Mouse (Mus musculus): ENCODE measurements around the gene Cog4.
"Not testable (repeated sequence)": the region's sequence is repeated elsewhere in the genome, so short reads cannot be mapped to it uniquely, and the experiment has no call there.

Gene Cog4

DNA sequence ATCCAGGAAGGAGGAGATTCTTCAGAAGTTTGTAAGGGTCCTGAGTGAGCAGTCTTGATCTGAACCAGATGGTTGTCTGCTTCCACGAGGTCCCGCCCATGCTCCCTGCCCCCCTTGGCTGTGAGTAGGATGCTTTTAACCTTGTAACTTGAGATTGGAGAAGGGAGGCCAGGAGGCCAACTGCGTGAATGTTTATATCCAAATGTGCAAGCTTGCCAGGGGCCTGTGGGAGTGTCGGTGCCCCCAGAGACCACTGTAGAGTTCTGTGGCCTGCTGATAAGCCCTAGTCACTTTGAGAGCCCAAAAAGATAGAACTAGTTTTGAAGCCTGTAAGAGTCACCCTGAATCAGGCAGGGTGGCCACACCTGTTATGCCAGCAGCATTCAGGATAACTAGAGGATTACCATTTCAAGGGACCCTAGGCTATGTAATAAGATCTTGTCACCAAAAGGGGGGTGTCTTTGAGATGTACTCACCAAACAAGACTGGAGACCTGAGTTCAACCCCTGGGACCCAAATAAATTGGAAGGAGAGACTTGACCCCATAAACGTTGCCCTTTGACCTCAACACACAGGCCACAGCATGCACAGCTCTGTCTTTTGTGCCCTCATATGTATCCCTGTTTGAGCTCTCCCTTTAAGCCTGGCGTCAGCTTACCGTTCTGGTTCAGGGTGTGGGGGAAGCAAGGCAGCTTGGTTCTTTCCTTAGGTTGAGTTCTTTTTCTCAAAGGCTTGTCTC, 75.3 kb downstream of the Cog4 start:
- DNase-seq (ENCODE audit: low read depth, low spot score), result peak; percentile 70

DNA sequence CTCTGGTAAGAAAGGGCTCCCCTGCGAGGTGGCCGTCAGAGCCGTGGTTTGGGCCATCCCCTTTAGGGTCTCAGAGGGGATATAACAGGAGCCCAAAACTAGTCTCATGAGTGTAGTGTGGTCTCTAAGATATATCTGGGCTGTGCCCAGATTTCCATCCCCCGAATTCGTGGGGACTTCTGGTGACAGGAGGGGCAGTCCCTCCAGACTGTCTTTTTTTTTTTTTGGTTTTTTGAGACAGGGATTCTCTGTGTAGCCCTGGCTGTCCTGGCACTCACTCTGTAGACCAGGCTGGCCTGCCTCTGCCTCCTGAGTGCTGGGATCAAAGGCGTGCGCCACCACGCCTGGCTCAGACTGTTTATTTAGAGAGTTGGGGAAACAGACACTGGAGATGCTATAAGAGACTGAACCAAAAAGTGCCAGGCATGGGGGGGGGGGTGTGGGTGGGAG, 79.3 kb downstream of the Cog4 start:
- no peak for DNase-seq (ENCODE audit: low read depth, low spot score)

DNA sequence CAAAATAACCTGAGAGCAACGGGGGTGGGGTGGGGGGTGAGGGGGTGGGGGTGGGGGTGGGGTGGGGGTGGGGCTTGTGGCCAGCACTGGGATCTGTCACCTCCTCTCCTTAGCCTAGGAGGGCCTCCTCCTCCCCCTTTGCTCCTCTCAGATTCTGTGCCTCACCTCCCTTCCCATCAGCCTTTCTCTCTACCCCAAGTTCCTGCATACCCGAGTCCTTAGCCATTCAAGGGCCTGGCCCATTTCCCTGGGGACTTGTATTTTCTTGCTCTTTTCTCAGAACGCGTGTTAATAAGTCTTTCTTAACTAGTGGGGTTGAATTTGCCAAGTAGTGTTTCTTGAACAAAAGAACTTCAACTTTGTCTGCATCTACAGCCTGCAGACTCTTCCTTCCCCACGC, 80.3 kb downstream of the Cog4 start:
- no peak for DNase-seq (ENCODE audit: low read depth, low spot score)

DNA sequence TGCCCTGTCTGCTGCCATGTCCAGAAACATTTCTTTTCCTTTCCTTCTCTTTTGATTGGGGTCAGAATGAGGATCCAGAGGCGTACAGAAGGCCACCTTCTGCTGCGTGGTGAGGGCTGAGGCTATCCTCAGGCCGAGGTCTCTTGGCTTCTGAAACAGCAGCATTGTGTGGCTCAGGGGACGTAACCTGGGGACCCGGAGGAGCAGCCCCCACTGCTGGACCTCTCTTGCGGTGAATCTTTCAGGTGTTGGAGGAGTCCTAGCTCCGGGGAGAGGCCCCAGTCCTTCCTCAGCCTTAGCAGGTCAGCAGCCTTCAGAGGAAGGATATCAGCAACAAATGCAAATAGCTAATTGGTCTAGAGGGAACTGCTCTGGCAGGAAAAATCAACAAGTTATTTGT, 82.0 kb downstream of the Cog4 start:
- DNase-seq (ENCODE audit: low read depth, low spot score), result no peak

DNA sequence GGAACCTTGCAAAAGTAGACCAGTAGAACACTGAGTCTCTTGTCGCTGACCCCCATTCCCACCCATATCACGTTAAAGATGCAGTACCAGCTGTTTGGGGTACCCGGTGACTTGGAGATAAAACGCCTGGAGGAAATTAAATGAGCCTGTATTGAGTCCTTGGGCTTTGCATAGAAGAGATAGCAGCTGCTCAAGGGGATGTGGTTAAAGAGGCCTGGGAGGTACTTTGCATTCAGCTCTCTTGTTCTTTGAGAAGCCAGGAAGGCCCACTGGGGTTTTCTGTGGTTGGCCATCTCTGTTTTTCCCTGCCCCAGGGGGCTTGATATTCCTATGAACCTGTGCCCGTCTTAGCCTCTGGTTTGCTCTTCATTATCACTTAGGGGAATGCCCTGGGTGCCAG, 82.7 kb downstream of the Cog4 start:
- DNase-seq (ENCODE audit: low read depth, low spot score), result no peak

DNA sequence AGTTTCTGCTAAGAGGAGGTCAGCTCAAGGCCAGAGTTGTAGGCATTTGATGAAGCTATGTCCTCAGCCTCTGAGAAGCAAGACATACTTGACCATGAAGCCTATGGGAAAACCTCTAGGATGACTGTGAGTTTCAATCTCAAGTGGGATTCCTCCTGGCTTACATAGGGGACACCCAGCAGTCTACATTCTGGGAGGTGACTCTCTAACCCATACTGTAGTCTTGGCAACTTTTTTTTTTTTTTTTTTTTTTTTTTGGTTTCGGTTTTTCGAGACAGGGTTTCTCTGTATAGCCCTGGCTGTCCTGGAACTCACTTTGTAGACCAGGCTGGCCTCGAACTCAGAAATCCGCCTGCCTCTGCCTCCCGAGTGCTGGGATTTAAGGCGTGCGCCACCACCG, 83.3 kb downstream of the Cog4 start:
- DNase-seq (ENCODE audit: low read depth, low spot score), result not testable (repeated sequence)

DNA sequence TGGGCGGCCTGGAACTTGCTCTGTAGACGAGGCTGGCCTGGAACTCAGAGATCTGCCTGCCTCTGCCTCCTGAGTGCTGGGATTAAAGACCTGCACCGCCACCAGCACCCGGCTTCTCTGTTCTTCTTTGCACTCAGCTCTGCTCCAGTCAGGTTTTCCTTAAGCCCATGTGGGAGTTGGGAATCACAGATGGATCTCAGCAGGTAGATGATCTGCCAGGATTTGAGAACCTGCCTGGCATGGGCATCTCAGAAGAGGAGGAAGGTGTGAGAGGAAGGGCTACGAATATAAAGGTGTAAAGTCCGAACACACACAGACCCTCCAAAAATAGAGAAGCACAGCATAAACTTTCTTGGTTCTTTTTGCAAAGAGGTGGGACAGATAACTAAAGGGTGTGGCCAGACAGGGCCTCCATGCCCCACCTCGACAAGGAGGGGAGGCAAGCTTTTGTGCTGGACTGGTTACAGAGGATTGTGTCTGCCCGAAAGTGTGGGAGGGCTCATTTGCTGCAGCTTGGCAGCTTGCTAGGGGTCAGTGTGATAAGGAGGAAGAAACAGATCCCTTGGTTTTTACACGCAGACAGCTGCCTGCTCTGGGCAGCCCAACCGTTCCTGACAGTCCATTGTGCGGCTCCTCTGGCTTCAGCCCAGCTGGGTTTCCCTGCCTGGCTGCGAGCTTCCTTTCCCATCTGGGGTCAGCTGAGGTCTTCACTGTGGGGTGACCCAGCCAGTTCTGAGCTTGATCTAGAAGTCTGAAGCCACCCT, 85.0 kb downstream of the Cog4 start:
- peak; percentile 66 for DNase-seq (ENCODE audit: low read depth, low spot score)
